Mouse (Mus musculus): ENCODE results near the gene Spns1.

- TF ChIP-seq CTCF (IDR thresholded peaks at IDR 0.05; ENCODE audit: low read depth) (no peak), EP300 (optimal IDR thresholded peaks at IDR 0.05) (no peak)
Measured at GRCm38 (mm10) chr7:126388185-126388584, 10.9 kb upstream of the Spns1 start.

Data from stomach, postnatal 0 days (tissue).